Mouse (Mus musculus) hindbrain, embryonic 16.5 days (tissue): Measurements from ENCODE around the gene Fryl. TPM values are rescaled to one million over a fixed set of nuclear protein-coding genes. Genes with fewer than 3 reads are reported as not detected.
"Not testable (repeated sequence)": the region's sequence is repeated elsewhere in the genome, so short reads cannot be mapped to it uniquely, and the experiment has no call there.

Experiments
- ATAC-seq: fragments of 200-750 bp; cut with Nextera tagmentation; 2 replicates; pipeline ENCODE4 v1.8.0; 2017; ENCODE audit warnings: moderate TSS enrichment, moderate library complexity
- H3K27ac ChIP-seq: fragments of 300-500 bp; sonication (generic); 2 replicates; pipeline ENCODE4 v1.5.1; 2014; ENCODE audit warnings: low read depth, mild to moderate bottlenecking, control low read depth, low read length, moderate library complexity
- H3K27me3 ChIP-seq: fragments of 300-500 bp; sonication (generic); replicated peaks from 2 replicates; pipeline ENCODE4 v1.6.1; 2014; ENCODE audit warnings: low read length; ENCODE audit not compliant: control insufficient read depth, insufficient read depth
- H3K36me3 ChIP-seq: fragments of 300-500 bp; sonication (generic); 2 replicates; pipeline ENCODE4 v1.6.1; 2014; ENCODE audit warnings: mild to moderate bottlenecking, low read length, moderate library complexity, mixed read lengths; ENCODE audit not compliant: control insufficient read depth, insufficient read depth
- H3K4me1 ChIP-seq: fragments of 300-500 bp; sonication (generic); 2 replicates; pipeline ENCODE4 v1.6.1; 2014; ENCODE audit warnings: low read depth, low read length; ENCODE audit not compliant: control insufficient read depth, insufficient read depth
- H3K4me2 ChIP-seq: fragments of 300-500 bp; sonication (generic); 2 replicates; pipeline ENCODE4 v1.6.1; 2014; ENCODE audit warnings: mild to moderate bottlenecking, low read length, control low read depth, moderate library complexity
- H3K4me3 ChIP-seq: fragments of 300-500 bp; sonication (generic); 2 replicates; pipeline ENCODE4 v1.5.1; 2014; ENCODE audit warnings: mild to moderate bottlenecking, low read length, control low read depth, moderate library complexity
- H3K9ac ChIP-seq: fragments of 300-500 bp; sonication (generic); 2 replicates; pipeline ENCODE4 v1.6.1; 2014; ENCODE audit warnings: low read depth, mild to moderate bottlenecking, control low read depth, low read length, moderate library complexity
- H3K9me3 ChIP-seq: fragments of 300-500 bp; sonication (generic); 2 replicates; pipeline ENCODE4 v1.6.1; 2014; ENCODE audit warnings: mild to moderate bottlenecking, low read length, moderate library complexity; ENCODE audit not compliant: control insufficient read depth
- WGBS: fragments of 180-500 bp; shearing (Covaris S2); extraction: QIAGEN DNeasy Blood & Tissue Kit; methylation state at CpG from one replicate; pipeline ENCODE4 v1.1.7; 2014; 5-methylcytosine and 5-hydroxymethylcytosine counted together
- polyA plus RNA-seq: library from polyadenylated mRNA; unstranded; fragments of >200 nt; fragmentation: Nextera tagmentation; extraction: Ambion mirVana; gene quantifications from 2 replicates; pipeline ENCODE4 v1.2.1, GENCODE M21; 2015

Gene Fryl
- polyA plus RNA-seq, 1 experiment from 2014 or later = 29.3 TPM

DNA sequence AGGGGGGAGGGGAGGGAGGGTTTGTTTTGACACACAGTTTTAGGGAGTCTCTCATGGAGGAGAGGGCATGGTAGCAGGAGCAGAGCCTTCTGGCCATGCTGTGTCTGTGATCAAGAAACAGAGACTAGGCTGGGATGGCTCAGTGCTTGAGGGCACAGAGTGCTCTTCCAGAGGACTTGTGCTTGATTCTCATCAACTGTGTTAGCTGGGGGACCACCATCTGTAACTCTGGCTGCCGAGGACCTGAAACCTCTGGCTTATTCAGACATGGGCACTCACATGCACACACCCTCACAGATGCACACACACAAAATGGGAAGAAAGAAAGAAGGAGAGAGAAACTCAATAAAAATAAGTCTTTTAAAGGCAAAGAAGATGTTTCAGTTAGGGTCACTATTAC lies 257.9 kb downstream of the Fryl start:
- H3K4me1 ChIP-seq, H3K4me3 ChIP-seq, H3K9me3 ChIP-seq, H3K4me2 ChIP-seq, H3K36me3 ChIP-seq, H3K27ac ChIP-seq, ATAC-seq, H3K27me3 ChIP-seq, H3K9ac ChIP-seq: not testable (repeated sequence)
- 83% methylated on average over 1 of the region's 1 CpGs for WGBS

DNA sequence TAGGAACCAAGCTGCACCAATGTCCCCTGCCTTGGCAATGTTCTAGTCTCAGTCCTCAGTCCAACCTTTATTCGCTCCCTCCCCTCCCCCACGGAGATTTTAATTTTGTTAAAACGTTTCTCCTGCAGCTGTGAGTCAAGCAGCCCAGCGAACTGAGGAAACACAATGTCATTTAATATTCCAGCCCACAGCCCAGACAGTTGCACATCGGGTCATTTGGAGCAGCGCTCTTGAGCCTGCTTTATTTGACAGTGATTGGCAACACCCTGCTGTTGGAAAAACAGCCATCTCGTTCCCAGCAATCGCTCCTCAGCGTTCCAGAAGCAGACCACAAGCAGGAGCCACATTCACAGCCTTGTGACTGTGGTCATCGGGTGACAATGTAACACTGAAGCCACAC lies 261.0 kb downstream of the Fryl start:
- Histone ChIP-seq H3K4me1 (peaks cover 3% of the 10 kb centered on the region; the same call in 1 of the 2 replicates), H3K9ac (no peak overlapping the region), H3K27ac (no peak overlapping the region), H3K9me3 (no peaks in the 10 kb centered on the region), H3K4me3 (no peak overlapping the region), H3K36me3 (no peaks in the 10 kb centered on the region), H3K27me3 (no peaks in the 10 kb centered on the region), H3K4me2 (peak overlapping the region; percentile 34)
- 16% methylated on average over 10 of the region's 10 CpGs for WGBS
- 0 out of 2 replicates have a peak, but pooled peaks have one; percentile 45 for ATAC-seq

DNA sequence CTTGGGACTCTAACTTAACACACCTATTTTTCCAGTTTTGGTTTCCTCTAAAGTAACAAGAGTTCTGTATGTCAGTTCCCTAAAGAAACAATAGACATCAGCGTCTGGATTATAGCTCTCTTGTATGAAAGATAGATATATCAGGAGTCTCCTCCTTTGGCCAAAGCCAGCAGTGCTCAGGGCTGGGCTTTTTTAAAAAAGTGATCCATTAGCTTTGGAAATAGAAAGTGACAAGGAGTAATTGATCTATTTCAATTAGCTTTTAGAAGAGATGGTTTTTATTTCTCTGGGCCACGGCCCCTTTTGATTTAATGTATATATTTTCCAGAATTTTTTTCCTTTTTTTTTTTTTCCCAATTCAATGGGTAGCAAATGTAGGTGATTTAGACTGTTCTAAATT lies 261.5 kb downstream of the Fryl start:
- Histone ChIP-seq H3K27ac (no peak overlapping the region), H3K9me3 (no peaks in the 10 kb centered on the region), H3K4me1 (peaks cover 3% of the 10 kb centered on the region; the same call in 1 of the 2 replicates), H3K27me3 (no peaks in the 10 kb centered on the region), H3K4me3 (no peak overlapping the region), H3K9ac (no peak overlapping the region), H3K4me2 (no peak overlapping the region; the same call in 1 of the 2 replicates), H3K36me3 (no peaks in the 10 kb centered on the region)
- ATAC-seq = no peak
- WGBS = 28% methylated on average over 2 of the region's 2 CpGs

DNA sequence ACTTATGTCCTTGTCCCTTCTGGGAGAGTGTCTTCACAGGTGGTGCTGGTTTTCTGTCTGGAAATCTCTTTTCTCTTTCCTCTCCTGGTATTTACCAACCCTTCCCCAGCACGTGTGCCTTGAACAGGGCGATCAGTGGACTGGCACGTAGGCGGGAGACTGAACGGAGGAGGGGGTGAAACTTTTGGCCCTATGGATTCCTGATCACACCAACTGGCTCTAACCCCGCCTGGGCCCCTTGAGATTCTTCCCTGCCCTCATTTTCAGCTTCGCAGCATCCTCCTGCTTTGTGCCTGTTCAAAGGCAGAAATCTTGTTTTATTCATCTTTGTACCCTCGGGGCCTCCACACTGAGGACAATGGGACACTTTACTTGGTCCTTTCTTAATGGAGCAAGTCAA lies 262.0 kb downstream of the Fryl start:
- no peak for ATAC-seq

DNA sequence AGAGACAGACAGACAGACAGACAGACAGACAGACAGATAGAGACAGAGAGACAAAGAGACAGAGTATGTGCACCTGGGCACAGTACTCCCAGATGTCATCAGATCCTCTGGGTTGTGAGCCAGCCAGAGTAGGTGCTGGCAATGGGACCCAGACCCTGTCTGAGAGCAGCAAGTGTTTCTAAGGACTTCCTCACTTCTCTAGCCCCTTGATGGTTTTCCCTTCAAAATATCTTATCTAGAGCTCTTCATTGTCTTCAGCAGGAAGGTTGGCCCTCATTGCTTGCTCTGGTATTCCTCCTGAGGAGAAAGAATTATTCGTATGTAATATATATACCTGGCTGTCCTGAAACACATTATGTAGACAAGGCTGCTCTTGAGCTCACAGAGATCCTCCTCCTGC lies 263.9 kb downstream of the Fryl start:
- H3K4me2 ChIP-seq = no peak overlapping the region
- H3K27ac ChIP-seq = no peak overlapping the region
- H3K9ac ChIP-seq = no peak overlapping the region
- ATAC-seq = no peak
- H3K4me3 ChIP-seq = no peak overlapping the region
- H3K36me3 ChIP-seq = no peaks in the 10 kb centered on the region
- 89% methylated on average over 1 of the region's 1 CpGs for WGBS
- no peaks in the 10 kb centered on the region for H3K27me3 ChIP-seq
- H3K4me1 ChIP-seq = peaks cover 3% of the 10 kb centered on the region; the same call in 1 of the 2 replicates
- no peaks in the 10 kb centered on the region for H3K9me3 ChIP-seq

More for the DNA sequence above, 262.0 kb downstream of the Fryl start:
- Histone ChIP-seq H3K27me3 (no peaks in the 10 kb centered on the region), H3K27ac (no peak overlapping the region), H3K4me2 (no peak overlapping the region), H3K4me1 (peaks cover 3% of the 10 kb centered on the region; the same call in 1 of the 2 replicates), H3K36me3 (no peaks in the 10 kb centered on the region), H3K9ac (no peak overlapping the region), H3K9me3 (no peaks in the 10 kb centered on the region), H3K4me3 (no peak overlapping the region)
- WGBS = 26% methylated on average over 8 of the region's 8 CpGs

DNA sequence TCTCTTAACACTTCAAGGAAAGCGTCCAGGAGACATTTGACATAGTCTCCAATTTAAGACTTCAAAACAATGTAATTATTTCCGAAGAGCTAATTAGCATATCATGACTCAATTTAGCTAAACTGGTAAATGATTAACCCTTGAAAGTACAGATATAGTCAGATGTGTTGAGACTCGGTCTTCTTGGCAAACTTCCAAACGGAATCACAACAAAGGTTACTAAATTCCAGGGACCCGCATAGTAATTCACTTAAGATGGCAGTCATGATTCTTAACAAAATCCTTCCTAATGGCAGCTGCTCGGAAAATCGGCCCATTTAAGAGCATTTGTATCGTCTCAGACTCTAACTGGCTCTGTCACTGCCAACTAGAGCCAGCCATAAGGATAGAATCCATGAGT lies 266.7 kb downstream of the Fryl start:
- H3K4me3 ChIP-seq = no peak overlapping the region
- no peaks in the 10 kb centered on the region for H3K36me3 ChIP-seq
- ATAC-seq = no peak
- no peak overlapping the region for H3K9ac ChIP-seq
- H3K27ac ChIP-seq = no peak overlapping the region
- H3K27me3 ChIP-seq = no peaks in the 10 kb centered on the region
- no peaks in the 10 kb centered on the region for H3K4me1 ChIP-seq
- H3K4me2 ChIP-seq = no peak overlapping the region
- H3K9me3 ChIP-seq = no peaks in the 10 kb centered on the region
- WGBS = 60% methylated on average over 8 of the region's 8 CpGs

DNA sequence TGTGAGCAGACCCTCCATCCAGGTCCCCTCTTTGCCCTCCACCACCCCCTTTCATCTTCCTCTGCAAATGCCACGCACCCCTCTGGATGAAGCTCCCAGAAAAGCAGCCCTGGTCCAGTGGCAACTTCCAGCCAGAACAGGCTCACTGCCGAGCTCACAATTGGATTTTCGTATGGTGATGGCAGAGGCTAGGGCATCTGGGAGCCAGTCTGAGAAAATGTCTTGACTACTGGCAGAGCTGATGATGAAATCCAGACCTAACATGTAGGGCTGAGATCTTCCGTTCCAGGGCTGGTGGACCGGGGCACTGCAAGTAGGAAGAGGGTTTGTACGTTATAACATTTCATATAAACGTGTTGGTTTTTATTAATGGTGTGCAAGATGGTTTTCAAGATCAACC lies 268.6 kb downstream of the Fryl start:
- H3K4me3 ChIP-seq = no peak overlapping the region
- WGBS = 88% methylated on average over 7 of the region's 7 CpGs
- H3K9ac ChIP-seq = no peak overlapping the region
- no peak overlapping the region for H3K4me2 ChIP-seq
- no peak for ATAC-seq
- H3K4me1 ChIP-seq = no peaks in the 10 kb centered on the region
- H3K36me3 ChIP-seq = no peaks in the 10 kb centered on the region
- no peaks in the 10 kb centered on the region for H3K9me3 ChIP-seq
- no peak overlapping the region for H3K27ac ChIP-seq
- no peaks in the 10 kb centered on the region for H3K27me3 ChIP-seq

DNA sequence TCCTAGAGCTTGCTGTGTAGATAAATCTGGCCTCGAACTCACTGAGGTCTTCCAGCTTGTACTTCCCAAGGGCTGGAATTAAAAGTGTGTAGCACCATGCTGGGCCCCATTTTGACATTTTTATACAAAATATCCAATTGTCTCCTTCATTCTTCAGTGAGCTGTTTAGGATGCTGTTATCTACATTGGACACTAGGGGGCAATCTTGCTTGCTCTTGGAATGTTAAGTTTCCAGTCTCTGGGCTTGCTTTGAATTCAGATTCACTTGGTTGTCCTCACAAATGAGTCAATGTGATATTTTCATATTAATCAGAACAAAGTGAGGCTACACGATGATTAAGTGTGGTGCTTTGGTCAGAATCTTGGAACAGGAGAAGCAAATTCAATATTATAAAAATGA lies 272.3 kb downstream of the Fryl start:
- Histone ChIP-seq H3K9me3 (no peaks in the 10 kb centered on the region), H3K27me3 (no peaks in the 10 kb centered on the region), H3K9ac (no peak overlapping the region), H3K36me3 (peaks cover 2% of the 10 kb centered on the region; the same call in 1 of the 2 replicates), H3K4me2 (no peak overlapping the region), H3K27ac (no peak overlapping the region), H3K4me1 (no peaks in the 10 kb centered on the region), H3K4me3 (no peak overlapping the region)
- 8% methylated on average over 2 of the region's 2 CpGs for WGBS
- peak; percentile 57 for ATAC-seq

DNA sequence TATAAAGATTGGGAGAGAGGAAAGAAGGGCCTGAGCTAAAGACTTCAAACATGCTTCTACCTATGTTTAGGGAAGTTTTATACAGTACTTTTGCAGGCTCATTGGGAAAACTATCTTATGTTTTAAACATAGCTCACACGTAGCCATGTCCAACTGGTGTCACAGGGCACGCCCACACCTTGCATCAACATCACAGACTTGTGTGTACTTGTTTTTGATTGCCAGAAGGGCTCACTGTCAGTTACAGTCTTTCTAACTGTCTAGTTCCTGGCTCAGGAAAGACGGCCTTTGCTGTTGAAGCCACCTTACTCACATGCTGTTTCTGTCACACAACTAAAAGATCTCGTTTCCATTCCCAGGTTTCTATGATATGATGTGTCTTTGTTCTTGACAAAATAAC lies 279.9 kb downstream of the Fryl start:
- Histone ChIP-seq H3K4me2 (no peak overlapping the region), H3K9me3 (no peaks in the 10 kb centered on the region), H3K36me3 (peaks cover 12% of the 10 kb centered on the region), H3K27me3 (no peaks in the 10 kb centered on the region), H3K9ac (no peak overlapping the region), H3K27ac (no peak overlapping the region), H3K4me3 (no peak overlapping the region), H3K4me1 (no peaks in the 10 kb centered on the region)
- ATAC-seq = no peak
- 86% methylated on average over 4 of the region's 4 CpGs for WGBS

DNA sequence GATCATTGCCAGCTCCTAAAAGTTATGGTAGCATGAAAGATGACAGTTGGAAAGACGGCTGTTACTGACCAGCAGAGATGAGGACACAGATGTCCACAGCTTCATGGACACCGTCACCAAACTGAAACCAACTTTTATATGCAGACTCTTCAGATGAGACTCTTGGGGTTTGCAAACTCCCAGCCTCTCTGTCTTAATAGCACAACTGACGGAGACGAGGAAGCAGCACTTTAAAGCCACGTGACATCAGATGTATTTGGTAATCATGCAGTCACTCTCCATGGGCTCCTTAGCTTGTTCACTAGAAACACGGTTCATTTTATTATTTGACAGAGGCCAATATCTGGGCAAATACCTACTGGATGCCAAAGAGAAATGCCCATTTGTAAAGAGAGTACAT lies 280.4 kb downstream of the Fryl start:
- no peaks in the 10 kb centered on the region for H3K4me1 ChIP-seq
- WGBS = 78% methylated on average over 6 of the region's 6 CpGs
- no peak for ATAC-seq
- no peak overlapping the region for H3K4me2 ChIP-seq
- H3K9ac ChIP-seq = no peak overlapping the region
- H3K36me3 ChIP-seq = peaks cover 12% of the 10 kb centered on the region
- no peaks in the 10 kb centered on the region for H3K27me3 ChIP-seq
- no peak overlapping the region for H3K27ac ChIP-seq
- H3K4me3 ChIP-seq = no peak overlapping the region
- no peaks in the 10 kb centered on the region for H3K9me3 ChIP-seq
